Comparison of ENCODE assay signal across 13 mouse cellular contexts in genomic region chr11:78742461-78742860, GRCm38 (mm10).
"Had no signal": no experiment of that assay in that cellular context is flagged by ENCODE, and none has a peak within 500 bp of the region (broad histone marks: within the 10 kb centered on the region; RNA-seq: fewer than 3 reads in every experiment).

No protein-coding gene starts in this region.

- H3K9ac ChIP-seq: intestine, embryonic 15.5 days; limb, embryonic 12.5 days; liver, embryonic 13.5 days; liver, postnatal 0 days; midbrain, embryonic 15.5 days; neural tube, embryonic 13.5 days had no signal

- H3K27me3 ChIP-seq: intestine, embryonic 15.5 days; limb, embryonic 12.5 days; liver, embryonic 13.5 days; midbrain, embryonic 15.5 days; neural tube, embryonic 13.5 days had no signal

- H3K4me1 ChIP-seq: intestine, embryonic 15.5 days; liver, embryonic 13.5 days; neural tube, embryonic 13.5 days had no signal

- ATAC-seq: intestine, embryonic 15.5 days; liver, postnatal 0 days; midbrain, embryonic 15.5 days had no signal

- H3K9me3 ChIP-seq: intestine, embryonic 15.5 days; limb, embryonic 12.5 days; liver, embryonic 13.5 days; midbrain, embryonic 15.5 days; neural tube, embryonic 13.5 days had no signal

- H3K27ac ChIP-seq: intestine, embryonic 15.5 days; layer of hippocampus, adult 2 months; limb, embryonic 12.5 days; liver, embryonic 13.5 days; midbrain, embryonic 15.5 days; neural tube, embryonic 13.5 days had no signal

- H3K4me2 ChIP-seq: intestine, embryonic 15.5 days; limb, embryonic 12.5 days; liver, embryonic 13.5 days; midbrain, embryonic 15.5 days; neural tube, embryonic 13.5 days had no signal

- H3K36me3 ChIP-seq: intestine, embryonic 15.5 days; liver, embryonic 13.5 days; midbrain, embryonic 15.5 days; neural tube, embryonic 13.5 days had no signal

- DNase-seq: kidney, adult 18-20 months; kidney, postnatal 10 days; kidney, postnatal 4 days; liver; liver, embryonic 13.5 days; liver, postnatal 0 days; right cerebral cortex, postnatal 14 days; thymus, postnatal 36 days had no signal

- H3K4me3 ChIP-seq: intestine, embryonic 15.5 days; layer of hippocampus, adult 2 months; limb, embryonic 12.5 days; liver, embryonic 13.5 days; midbrain, embryonic 15.5 days; neural tube, embryonic 13.5 days had no signal
